Mouse (Mus musculus) lung, adult 18-20 months (tissue): ENCODE measurements around the gene Myg1.
"Not testable (repeated sequence)": the region's sequence is repeated elsewhere in the genome, so short reads cannot be mapped to it uniquely, and the experiment has no call there.

Experiments
- DNase-seq, 2 experiments: peaks; one replicate each; pipeline ENCODE4 v3.0.0; 2022; ENCODE audit warnings: mixed read lengths in 2 of 2

Myg1 gene

DNA sequence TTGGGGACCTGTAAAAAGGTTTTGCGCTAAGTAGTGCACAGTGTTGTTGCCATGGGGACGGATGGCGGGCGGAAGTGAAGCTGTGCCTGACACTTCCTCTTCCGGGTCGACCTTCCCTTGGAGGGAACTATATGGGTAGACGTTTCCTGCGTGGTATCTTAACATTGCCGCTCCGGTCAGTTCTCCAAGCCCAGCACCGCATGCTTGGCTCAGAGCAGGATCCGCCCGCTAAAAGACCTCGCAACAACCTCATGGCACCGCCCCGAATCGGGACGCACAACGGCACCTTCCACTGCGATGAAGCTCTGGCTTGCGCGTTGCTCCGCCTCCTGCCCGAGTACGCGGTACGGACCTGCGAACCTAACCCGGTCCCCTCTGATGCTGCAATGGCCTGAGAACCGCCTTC lies at the start of gene Myg1:
Gene Myg1, plus strand, starts transcription at position 100 of the 406 bp plus-strand sequence.
- peak; percentile 82 to 86 for DNase-seq

DNA sequence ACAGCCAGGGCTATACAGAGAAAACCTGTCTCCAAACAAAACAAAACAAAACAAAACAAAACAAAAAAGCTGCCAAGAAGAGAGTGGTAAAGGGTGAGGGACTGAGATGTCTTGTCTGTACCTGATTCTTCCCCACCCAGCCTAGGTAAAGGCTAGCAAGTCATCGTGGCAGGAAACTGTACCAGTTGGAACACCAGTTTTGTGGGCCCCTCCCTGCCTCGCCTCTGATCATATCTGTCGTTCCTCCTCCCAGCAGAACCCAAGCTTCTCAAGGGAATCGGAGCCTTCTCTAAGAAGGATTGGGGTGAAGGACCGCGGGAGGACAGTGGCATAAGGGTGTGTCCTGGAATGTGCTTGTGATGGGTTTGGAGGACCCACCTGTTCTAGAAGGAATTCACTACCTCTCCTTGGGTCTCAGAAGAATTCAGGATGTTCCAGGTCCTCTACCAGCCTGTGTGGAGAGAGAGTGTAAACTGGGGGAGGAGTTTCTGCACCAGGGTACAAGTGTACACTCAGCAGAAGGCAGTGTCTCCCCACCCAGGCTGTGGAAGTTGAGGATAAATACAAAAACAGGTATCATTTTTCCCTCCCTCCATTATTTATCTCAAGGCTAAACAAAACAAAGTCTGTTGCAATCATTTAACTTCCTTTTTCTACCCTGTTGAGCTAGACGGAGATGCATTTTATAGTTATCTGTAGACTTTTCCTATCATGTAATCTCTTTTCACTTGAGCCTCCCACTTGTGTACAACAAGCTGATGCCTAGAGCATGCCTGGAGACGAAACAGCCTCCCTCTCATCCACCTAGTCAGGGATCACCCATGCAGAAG lies 48.8 kb upstream of the Myg1 start:
- DNase-seq, result no peak

DNA sequence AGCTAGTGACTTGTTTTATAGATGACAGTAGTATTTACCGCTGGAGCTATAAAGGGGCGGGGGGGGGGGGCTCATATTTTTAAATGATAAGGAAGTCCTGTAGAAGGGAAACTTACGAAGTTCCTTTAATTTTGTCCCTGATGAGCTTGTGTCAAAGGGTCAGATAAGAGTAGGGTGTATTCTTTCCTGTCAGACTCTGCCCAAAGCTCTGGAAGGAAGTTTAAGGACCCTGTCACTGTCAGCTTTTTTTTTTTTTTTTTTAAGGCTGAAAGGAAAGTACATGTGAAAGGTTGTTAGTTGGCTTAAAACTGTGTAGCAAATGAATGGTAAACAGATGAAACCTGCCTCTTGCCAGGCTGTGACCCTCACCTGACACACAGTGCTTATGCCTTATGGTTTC lies 47.9 kb upstream of the Myg1 start:
- no peak for DNase-seq

DNA sequence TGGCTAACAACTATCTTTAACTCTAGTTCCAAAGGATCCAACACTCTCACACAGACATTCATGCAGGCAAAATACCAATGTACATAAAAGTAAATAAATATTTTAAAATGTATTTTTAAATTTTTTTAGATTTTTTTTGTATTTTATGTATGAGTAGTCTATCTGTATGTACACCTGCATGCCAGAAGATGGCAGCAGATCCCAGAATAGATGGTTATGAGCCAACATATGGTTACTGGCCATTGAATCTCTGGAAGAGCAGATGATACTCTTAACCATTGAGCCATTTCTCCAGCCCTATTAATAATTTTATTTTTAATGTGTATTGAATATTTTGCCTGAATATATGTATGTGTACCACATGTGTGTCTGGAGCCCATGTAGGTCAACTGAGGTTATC lies 44.1 kb upstream of the Myg1 start:
- DNase-seq, result peak in 1 of 2 experiments; percentile 56

DNA sequence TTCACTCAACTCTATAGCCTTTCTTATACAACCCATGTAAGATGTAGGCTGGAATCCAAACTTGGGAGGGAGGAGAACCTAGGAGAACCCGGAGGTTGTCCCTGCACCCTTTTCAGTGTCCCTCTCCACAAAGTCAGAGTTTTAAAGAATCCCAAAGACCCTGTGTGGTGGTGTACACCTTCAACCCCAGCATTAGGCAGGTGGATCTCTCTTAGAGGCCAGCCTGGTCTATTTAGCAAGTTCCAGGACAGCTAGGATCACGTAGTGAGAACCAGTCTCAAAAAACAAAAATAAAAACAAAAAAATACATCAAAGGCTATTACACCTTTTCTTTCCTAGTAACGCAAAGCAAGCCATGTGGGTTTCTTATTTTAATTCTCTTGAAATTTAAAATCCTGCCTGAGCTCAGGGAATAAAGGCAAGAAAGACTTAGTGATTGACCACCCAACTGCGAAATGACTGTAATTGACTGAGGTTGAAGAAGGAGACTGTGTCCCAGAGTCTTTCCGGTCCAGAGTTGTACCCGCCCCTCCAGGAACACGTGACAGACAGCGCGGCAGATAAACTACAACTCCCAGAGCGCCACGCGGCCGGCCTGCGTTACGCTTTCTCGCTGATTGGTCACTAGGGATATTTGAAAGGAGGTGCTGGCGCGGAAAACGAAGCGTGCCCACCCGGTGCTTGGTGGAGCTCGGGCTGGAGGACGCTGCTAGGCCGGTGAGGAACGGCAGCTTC lies 35.7 kb upstream of the Myg1 start, which contains the start of gene Espl1:
Gene Espl1, plus strand, starts transcription at position 634 of the 735 bp plus-strand sequence.
- DNase-seq, result peak; percentile 94 to 95

DNA sequence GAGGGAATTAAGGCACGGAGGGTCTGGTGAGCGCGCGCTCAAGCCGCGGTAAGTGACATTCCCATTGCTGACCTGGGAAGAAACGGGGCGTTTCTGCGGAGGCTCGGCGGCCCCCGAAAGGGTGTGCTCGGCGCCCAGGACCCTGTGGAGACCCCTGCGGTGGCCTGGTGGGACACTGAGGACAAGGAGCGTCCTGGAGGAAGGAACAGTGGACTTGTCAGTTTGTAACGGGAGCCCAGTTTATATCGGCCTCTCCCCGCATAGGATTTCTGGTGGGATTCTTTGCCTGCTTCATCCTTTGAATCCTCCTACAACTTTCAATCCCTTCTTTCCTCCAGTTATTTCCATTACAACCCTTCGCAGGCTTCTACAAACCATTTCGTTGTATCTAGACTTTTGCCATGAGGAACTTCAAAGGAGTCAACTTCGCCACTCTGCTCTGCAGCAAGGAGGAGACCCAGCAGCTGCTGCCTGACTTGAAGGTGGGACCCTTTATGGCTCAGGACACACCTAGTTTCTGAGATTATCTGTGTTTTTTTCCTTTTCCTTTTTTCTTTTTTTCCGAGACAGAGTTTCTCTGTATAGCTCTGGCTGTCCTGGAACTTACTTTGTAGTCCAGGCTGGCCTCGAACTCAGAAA lies 35.0 kb upstream of the Myg1 start:
- DNase-seq, result no peak

DNA sequence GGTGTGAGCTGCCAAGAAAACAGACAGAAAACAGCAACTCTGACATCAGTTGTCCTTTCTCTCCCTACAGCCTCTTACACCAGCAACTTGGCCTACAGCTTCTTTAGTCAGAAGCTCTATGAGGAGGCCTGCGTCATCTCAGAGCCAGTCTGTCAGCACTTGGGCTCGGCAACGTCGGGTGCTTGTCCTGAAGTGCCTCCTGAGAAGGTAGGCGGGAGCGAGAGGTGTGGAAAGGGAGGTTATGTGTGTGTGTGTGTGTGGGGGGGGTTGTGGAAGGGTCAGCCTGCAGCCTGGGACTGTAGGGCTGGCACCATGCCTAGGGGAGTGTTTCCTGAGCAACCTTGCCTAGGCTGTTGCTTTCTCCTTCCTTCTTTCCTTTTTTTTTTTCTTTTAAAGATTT lies 29.0 kb upstream of the Myg1 start:
- peak; percentile 81 to 87 for DNase-seq

DNA sequence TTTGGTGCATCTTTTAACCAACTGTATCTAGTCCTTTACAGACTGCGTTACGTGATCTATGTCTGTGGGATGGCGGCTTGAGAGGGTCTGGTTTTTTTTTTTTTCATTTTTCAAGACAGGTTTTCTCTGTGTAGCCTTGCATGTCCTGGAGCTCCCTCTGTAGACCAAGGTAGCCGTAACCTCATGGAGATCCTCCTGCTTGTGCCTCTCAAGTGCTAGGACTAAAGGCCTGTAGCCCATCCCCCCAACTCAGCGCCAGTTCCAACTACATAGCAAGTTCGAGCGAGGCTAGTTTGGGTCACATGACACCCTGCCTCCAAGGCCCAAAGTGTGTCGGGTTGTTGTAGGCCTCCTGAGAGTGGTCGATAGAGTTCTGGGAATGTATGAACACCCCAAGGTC lies 22.8 kb upstream of the Myg1 start:
- no peak for DNase-seq

DNA sequence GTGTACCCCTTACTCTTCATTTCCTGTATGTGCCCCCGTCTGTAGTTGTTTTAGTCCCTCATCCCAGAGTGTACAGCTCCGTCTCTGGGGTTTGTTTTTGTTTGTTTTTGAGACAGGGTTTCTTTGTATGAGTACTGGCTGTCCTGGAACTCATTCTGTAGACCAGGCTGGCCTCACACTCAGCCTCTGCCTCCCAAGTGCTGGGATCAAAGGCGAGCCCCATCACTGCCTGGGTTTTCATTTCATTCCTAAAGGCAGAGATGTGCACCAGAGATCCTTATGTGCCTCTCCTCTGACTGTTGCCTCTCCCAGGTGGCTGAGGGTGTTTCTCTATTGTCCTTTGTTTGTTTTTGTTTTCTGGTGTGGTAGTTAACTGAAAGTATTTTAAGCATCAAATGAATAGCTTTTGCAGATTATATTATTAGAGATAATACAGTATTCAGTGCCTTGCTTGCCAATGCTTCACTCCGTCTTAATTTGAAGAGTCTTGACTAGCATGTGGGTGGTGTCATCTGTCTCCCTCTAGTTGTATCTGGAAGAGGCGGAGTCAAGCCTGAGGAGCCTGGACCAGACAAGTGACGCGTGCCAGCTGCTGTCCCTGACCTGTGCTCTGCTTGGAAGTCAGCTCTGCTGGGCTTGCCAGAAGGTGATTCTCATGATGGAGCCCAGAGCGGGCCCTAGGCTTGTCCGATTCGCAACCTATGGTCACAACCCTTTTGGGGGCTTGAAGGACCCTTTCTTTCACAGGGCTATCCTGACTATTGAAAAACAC lies 21.2 kb upstream of the Myg1 start:
- DNase-seq, result peak; percentile 48 to 62

DNA sequence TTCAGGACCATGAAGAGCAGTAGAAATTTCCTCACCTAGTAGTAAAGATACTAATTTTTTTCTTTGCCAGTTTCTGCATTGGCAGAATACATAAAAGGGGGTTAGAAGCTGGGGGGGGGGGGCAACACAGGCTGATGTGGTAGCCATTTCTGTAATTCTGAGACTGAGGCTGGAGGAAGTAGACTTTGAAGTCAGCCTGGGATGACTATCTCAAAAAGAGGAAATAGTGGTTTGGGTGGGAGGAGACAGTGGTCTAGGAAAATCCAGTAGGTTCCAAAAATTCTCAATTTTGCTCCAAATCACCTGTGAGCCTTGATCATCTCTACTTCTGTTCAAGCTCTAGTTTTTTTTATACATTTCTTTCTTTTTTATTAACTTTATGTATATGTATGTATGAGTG lies 20.0 kb upstream of the Myg1 start:
- no peak for DNase-seq

DNA sequence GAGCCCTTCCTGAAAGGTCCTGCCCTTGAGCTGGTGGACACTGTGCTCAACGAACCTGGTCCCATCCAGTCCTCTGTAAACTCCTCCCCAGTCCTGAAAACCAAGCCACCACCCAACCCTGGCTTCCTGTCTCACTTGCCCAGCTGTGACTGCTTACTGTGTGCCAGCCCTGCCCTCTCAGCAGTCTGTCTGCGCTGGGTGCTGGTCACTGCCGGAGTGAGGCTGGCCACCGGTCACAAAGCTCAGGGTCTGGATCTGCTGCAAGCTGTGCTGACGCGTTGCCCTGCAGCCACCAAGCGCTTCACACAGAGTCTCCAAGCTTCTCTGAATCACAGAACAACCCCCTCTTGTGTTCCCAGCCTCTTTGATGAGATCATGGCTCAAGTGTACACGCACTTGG lies 16.2 kb upstream of the Myg1 start:
- peak; percentile 28 to 39 for DNase-seq

DNA sequence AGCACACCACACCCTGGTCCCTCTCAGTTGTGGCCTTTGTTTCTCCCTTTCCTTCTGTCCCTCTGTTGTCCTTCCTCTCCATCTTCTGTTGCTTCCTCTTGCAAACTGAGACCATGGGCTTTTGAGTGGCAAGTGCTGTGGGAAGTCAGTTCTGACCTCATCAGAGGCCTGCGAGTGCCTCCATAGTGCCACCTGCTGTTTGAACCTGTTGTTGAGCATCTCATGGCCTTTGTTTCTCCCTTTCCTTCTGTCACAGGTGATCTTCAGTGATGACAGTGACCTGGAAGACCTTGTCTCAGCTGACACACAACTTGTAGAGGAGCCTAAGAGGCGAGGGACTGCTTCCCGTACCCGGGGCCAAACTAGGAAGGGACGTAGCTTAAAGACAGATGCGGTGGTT lies 15.2 kb upstream of the Myg1 start:
- peak; percentile 69 to 76 for DNase-seq

DNA sequence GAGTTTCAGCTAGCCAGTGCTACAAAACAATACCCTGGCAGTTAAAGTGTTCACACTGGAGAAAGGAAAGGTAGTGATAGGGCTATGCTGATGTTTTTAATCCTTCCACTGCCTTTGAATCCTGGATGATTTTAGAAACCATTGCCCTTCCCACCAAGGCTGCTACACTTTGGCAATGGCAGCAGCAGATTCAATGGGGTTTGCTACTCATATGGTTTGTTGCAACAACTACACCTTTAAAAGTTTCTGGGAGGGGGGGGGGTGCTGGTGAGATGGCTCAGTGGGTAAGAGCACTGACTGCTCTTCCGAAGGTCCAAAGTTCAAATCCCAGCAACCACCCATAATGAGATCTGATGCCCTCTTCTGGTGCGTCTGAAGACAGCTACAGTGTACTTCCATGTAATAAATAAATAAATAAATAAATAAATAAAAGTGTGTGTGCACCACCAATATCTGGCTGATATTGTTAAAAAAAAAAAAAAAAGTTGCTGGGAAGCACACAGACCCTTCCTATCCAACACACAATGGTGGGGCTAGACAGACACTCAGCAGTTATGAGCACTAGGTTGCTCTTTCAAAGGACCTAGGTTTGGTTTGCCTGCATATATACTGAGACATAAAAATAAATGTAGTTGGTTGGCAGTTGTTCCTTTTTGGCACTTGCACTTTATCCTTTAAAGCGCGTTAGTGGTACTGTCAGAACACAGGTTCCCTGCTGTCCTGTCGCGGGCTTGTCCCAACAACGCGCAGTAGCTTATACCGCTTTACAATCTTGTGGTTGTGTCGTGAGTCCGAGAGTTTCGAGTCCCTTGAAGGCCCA lies 6.6 kb upstream of the Myg1 start:
- DNase-seq, result no peak

DNA sequence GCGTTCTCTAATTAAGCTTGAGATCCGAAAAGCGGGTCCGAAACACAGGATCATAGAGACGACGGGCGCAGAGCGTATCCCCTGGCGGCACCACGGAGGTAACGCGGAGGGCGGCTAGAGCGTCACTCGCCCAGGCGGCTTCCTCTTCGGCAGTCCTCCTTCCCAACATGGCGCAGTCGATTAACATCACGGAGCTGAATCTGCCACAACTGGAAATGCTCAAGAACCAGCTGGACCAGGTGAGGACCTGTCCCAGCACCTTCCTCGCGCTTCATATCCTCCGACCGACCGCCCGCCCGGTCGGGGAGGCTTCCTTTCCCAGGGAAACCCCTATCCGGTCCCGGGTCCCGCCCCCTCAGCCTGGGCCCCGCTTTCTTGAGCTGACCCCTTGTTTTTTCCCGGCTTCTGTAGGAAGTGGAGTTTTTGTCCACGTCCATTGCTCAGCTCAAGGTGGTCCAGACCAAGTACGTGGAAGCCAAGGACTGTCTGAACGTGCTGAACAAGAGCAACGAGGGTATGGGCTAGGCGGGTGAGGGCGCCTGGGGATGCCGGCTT lies 5.4 kb upstream of the Myg1 start, which contains the start of gene Pfdn5:
Gene Pfdn5, plus strand, starts transcription at position 95 of the 555 bp plus-strand sequence.
- peak; percentile 84 to 88 for DNase-seq

DNA sequence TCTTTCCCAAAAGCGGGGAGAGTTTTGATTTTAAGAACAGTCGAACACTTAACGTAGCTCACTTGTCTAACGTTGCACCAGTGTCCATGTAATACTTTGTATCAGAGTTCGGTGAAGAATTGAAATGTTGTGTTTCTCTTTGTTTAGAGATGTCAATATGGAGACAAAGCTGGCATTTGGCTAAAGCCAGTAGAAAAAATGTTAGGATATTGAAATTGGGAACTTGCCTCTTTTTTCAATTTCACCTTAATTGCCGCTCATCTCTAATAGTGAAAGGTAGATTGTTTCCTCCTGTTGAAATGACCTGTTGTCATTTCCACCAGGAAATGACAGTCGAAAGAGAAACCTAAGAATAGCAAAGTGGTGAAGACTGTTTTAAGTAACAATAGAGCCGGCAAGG lies 4.6 kb upstream of the Myg1 start:
- DNase-seq, result no peak

DNA sequence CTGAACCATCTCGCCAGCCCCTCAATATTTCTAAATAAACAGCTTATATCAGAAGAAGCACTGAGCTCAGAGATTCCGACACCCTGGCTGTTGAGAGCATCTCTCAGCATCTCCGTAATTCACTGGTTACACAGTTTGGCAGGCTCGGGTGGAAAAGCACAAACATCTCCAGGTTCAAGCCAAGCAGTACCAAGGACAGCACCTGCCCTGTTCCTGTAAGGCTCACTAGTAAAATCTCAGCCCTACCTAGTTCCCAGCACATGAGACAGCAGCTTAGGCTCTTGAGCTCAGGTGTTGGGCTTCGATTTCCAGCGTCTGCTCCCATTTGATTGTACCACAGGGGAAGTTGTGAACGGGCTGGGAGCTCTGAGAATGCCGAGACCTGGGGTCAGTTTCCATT lies 3.7 kb downstream of the Myg1 start:
- no peak for DNase-seq

DNA sequence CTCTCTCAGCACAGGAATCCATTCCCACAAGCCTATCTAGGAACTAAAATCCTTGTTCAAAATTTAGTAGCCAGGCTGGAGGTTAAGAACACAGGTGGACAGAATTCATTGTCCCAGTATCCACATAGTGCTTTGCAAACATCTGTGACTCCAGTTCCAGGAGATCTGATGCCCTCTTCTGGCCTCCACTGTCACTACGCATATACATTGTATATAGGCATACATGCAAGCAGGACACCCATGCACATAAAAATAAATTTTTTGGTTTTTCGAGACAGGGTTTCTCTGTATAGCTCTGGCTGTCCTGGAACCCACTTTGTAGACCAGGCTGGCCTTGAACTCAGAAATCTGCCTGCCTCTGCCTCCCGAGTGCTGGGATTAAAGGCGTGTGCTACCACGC lies 4.4 kb downstream of the Myg1 start:
- not testable (repeated sequence) for DNase-seq

DNA sequence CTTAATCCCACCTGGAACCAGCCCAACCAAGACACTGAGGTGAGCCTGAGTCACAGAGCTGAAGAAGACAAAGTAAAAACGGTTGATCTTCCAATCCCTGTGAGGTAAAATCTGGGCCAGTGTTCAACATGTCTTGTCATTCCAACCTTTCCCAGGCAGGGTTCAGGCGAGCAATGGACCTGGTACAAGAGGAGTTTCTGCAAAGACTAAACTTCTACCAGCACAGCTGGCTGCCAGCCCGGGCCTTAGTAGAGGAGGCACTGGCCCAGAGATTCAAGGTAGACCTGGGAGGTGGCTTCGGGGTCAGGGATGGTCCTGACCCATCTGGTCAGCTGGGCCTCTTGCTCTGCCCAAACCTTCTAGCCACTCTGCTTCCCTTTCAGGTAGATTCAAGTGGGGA lies 5.4 kb downstream of the Myg1 start:
- DNase-seq, result no peak

DNA sequence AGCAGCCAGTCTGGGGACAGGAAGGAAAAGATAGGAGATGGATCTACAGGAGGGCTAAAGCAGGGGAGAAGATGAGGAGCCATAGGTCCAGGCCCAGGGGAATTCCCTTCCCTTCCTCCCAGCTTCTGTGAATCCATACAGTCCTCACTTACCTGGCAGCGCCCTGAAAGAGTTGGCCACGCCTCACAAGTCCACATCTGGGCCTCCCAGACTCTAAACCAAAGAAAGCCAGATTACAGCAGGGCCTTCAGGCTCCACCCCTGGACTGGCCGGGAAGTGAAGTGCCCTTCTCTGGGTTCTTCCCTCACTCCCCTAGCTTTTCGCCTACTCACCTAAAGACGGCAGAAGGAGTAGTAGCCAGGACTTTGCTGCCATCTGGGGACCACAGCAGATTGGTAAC lies 8.1 kb downstream of the Myg1 start:
- DNase-seq, result no peak

DNA sequence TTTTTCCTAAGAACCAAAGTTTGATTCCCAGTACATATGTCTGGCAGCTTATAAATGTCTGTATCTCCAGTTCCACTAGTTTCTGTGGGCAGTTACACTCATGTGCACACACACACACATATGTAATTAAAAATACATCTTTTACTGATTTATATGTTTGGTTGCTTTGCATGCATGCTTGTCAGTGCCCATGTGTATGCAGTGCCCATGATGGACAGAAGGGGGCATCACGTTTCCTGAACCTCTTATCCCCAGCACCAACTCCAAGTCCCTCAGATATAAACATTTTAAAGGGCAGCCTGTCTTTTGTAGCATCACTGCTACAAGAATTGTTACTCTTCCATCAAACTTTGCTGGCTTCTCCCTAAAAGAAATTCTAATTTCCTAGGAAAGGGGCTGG lies 10.1 kb downstream of the Myg1 start:
- DNase-seq, result peak; percentile 41 to 57

DNA sequence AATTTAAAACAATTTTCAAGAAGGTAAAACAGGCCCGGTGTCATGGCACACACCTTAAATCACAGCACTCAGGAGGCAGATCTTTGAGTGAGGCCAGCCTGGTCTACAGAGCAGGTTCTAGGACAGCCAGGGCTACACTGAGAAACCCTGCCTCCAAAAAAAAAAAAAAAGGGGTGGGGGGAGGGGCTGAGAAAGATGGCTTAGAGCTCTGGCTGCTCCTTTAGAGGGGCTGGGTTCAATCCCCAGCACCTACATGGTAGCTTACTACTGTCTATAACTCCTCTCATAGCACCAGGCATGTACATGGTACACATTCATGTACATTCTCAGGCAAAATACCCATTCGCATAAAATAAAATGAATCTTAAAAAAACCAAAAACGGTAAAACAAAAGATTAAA lies 13.0 kb downstream of the Myg1 start:
- DNase-seq, result no peak

DNA sequence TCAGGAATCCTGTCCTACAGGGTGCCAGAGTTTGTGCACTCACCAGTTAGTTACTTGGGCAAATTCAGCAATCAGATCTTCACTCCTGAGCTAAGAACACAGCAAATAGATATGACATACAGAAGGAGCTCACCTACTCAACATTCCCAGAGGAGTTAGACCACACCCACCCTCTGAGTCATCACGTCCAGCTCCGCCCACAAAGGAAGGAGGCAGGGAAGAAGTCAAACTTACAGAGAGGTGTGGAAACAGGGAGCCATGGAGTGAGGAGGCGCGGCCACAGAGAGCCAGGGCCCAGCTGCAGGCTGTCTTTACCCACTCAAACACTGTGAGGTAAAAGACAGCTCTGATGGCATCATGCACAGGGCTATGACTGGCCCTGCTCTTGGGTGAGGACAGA lies 14.9 kb downstream of the Myg1 start:
- peak in 1 of 2 experiments; percentile 23 for DNase-seq
